Mouse (Mus musculus) testis, adult 2 months (tissue): ENCODE results near the gene Gm9945.

Source experiments
- CTCF ChIP-seq: fragments of 200-500 bp; IDR thresholded peaks from 2 replicates; pipeline ENCODE4 v1.5.1; 2012; ENCODE audit warnings: low read depth, mild to moderate bottlenecking, inconsistent platforms, low read length, moderate library complexity; ENCODE audit not compliant: control insufficient read depth, insufficient read depth, insufficient replicate concordance
- POLR2A ChIP-seq: fragments of 200-500 bp; IDR thresholded peaks from 2 replicates; pipeline ENCODE4 v1.6.1; 2012; ENCODE audit warnings: low read depth, mild to moderate bottlenecking, inconsistent platforms, low read length, moderate library complexity; ENCODE audit not compliant: control insufficient read depth

DNA sequence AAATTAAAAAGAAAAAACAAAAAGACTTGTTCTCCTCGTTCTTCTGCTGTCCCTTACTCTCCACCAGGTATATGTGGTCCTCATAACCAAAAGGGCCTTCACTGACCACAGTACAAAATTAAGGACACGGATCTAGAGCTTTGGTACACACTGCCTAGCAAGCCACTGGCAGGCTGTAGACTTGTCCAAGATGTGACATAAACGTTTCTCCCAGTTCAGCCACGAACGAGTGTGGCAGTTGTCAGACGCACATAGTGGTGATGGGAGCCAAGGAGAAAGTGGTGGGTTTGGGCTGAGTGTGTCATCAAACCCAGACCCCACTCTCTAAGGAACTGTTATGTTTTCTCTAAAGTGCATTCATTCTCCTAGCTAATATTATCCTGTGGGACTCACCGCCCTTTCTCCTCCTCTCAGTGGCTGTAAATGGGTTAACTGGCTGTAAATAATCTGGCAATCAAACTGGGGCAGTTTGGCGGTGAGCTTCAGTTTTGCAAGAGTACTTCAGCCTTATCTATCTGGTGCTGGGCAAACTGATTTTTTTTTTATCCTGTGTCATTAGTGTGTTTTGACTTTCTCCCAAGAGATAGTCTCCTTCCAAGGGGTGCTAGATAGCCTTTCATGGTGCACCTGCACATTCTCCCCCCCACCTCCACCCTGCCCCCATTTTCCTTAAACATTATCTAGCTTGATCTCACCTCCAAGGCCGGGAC, 48.5 kb upstream of the Gm9945 start:
- TF ChIP-seq POLR2A (no peak), CTCF (no peak)
